Mouse (Mus musculus) E14TG2a.4 (cell line): ENCODE data around the gene Gpr35.
A peak's percentile ranks its signal among the peaks of the same experiment; 100 is the strongest.

Source experiments
- H3K27me3 ChIP-seq: 2 replicates; pipeline ENCODE4 v1.6.1; 2014; ENCODE audit warnings: low read length, control low read depth; ENCODE audit not compliant: insufficient read depth
- H3K36me3 ChIP-seq: 2 replicates; pipeline ENCODE4 v1.6.1; 2014; ENCODE audit warnings: low read length, control low read depth; ENCODE audit not compliant: insufficient read depth
- H3K4me1 ChIP-seq: replicated peaks from 2 replicates; pipeline ENCODE4 v1.6.1; 2014; ENCODE audit warnings: low read depth, low read length, control low read depth
- H3K4me3 ChIP-seq: replicated peaks from 2 replicates; pipeline ENCODE4 v1.5.1; 2014; ENCODE audit warnings: mild to moderate bottlenecking, low read length
- H3K9me3 ChIP-seq: 2 replicates; pipeline ENCODE4 v1.6.1; 2014; ENCODE audit warnings: low read length, control low read depth
- CTCF ChIP-seq: conservative IDR thresholded peaks from 2 replicates; pipeline ENCODE4 v1.5.1; 2014; ENCODE audit warnings: low read length
- NANOG ChIP-seq: IDR thresholded peaks from 2 replicates; pipeline ENCODE4 v1.6.1; 2014; ENCODE audit warnings: borderline replicate concordance, low read length, mixed read lengths
- POU5F1 ChIP-seq: IDR thresholded peaks from 2 replicates; pipeline ENCODE4 v1.6.1; 2014; ENCODE audit warnings: low read length, borderline replicate concordance

Gpr35 gene

GRCm38 (mm10) chr1:93014460-93014859, 63.8 kb downstream of the Gpr35 start:
- H3K9me3 ChIP-seq: no peaks in the 10 kb centered on the region
- H3K4me3 ChIP-seq: no peak overlapping the region
- H3K36me3 ChIP-seq: no peaks in the 10 kb centered on the region
- peaks cover 5% of the 10 kb centered on the region; the same call in 1 of the 2 replicates for H3K4me1 ChIP-seq
- H3K27me3 ChIP-seq: peaks cover 5% of the 10 kb centered on the region; the same call in 1 of the 2 replicates
- TF ChIP-seq NANOG: no peak
- TF ChIP-seq POU5F1: no peak
- TF ChIP-seq CTCF: peak; percentile 99

DNA sequence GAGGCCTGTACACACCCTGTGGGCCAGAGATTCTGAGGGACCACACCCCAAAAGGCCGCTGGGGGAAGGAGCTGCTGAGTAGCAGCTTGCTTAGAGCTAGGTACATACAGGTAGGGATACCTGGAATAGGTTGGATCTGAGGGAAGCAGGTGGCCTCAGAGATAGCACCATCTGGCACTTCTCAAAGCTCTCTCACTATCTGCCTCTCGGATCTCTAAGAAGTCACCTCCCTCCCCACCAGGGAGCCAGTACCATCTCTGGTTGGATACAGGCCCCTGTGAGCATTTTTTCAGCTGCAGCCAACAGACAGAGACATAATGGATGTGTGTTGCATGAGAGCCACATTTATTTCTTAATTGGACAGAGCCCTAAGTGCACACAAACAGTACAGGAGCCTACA, 64.5 kb downstream of the Gpr35 start:
- TF ChIP-seq NANOG (no peak), CTCF (no peak), POU5F1 (no peak)
- H3K27me3 ChIP-seq: peaks cover 8% of the 10 kb centered on the region
- no peaks in the 10 kb centered on the region for H3K36me3 ChIP-seq

GRCm38 (mm10) chr1:93018716-93019115, 68.1 kb downstream of the Gpr35 start:
- Histone ChIP-seq H3K4me3 (no peak overlapping the region), H3K9me3 (no peaks in the 10 kb centered on the region), H3K4me1 (peaks cover 4% of the 10 kb centered on the region; the same call in 1 of the 2 replicates), H3K36me3 (no peaks in the 10 kb centered on the region), H3K27me3 (peaks cover 36% of the 10 kb centered on the region)
- TF ChIP-seq POU5F1: no peak
- no peak for TF ChIP-seq CTCF
- TF ChIP-seq NANOG: no peak

More for the DNA sequence above, 64.5 kb downstream of the Gpr35 start:
- Histone ChIP-seq H3K4me3 (no peak overlapping the region), H3K4me1 (peaks cover 5% of the 10 kb centered on the region; the same call in 1 of the 2 replicates), H3K9me3 (no peaks in the 10 kb centered on the region)

- H3K9me3 ChIP-seq: no peaks in the 10 kb centered on the region
- no peak overlapping the region for H3K4me3 ChIP-seq
- H3K27me3 ChIP-seq: peaks cover 40% of the 10 kb centered on the region
- H3K4me1 ChIP-seq: peaks cover 4% of the 10 kb centered on the region; the same call in 1 of the 2 replicates
- no peaks in the 10 kb centered on the region for H3K36me3 ChIP-seq
- TF ChIP-seq POU5F1 (no peak), NANOG (no peak), CTCF (no peak)
These were observed 69.9 kb downstream of the Gpr35 start for GRCm38 (mm10) chr1:93020602-93021001.

DNA sequence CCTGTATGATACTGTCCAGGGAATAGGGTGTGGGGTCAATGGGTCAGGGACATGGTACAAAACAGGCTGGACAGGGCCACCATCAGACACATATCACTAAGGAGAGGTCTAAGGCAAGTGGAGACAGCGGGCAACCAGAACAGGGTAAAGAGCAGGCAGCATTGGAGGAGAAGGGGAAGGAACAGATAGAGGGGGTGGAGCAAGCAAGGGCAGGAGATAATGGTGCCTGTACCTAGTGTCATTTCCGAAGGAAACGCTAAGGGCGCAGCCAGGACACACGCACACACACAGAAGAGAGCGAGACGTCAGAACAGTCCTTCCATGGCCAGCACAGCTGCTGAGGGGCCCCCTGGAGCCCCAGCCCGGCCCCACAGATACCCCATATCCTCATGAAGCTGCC, 75.9 kb downstream of the Gpr35 start:
- Histone ChIP-seq H3K4me1 (peaks cover 4% of the 10 kb centered on the region; the same call in 1 of the 2 replicates), H3K9me3 (no peaks in the 10 kb centered on the region), H3K36me3 (no peaks in the 10 kb centered on the region), H3K27me3 (peaks cover 23% of the 10 kb centered on the region), H3K4me3 (no peak overlapping the region)
- TF ChIP-seq NANOG: no peak
- no peak for TF ChIP-seq POU5F1
- no peak for TF ChIP-seq CTCF

DNA sequence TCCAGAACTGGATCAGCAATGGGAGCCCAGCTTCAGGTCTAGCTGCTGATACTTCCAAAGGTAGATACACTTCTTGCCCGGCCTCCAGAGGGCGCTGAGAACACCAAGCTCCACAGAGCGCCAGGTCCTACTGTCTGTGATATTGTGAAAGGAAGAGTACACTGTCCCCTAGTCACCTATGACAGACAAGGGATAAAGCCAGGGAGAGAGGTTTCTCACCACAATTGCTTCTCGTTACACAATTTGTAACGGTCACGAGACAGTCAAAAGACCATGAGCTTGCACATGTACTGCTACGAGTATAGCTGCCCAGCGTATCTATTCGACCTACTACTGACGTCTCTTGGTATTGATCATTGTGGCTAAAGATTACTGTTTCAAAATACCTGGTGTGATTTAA, 78.7 kb downstream of the Gpr35 start:
- Histone ChIP-seq H3K9me3 (no peaks in the 10 kb centered on the region), H3K27me3 (peaks cover 15% of the 10 kb centered on the region; the same call in 1 of the 2 replicates), H3K4me3 (no peak overlapping the region), H3K4me1 (no peaks in the 10 kb centered on the region), H3K36me3 (no peaks in the 10 kb centered on the region)
- TF ChIP-seq NANOG (no peak), CTCF (no peak), POU5F1 (no peak)

GRCm38 (mm10) chr1:93030060-93030459, 79.4 kb downstream of the Gpr35 start:
- no peaks in the 10 kb centered on the region for H3K36me3 ChIP-seq
- no peak overlapping the region for H3K4me3 ChIP-seq
- no peaks in the 10 kb centered on the region for H3K9me3 ChIP-seq
- peaks cover 13% of the 10 kb centered on the region; the same call in 1 of the 2 replicates for H3K27me3 ChIP-seq
- TF ChIP-seq POU5F1 (no peak), NANOG (no peak), CTCF (no peak)
- no peaks in the 10 kb centered on the region for H3K4me1 ChIP-seq

DNA sequence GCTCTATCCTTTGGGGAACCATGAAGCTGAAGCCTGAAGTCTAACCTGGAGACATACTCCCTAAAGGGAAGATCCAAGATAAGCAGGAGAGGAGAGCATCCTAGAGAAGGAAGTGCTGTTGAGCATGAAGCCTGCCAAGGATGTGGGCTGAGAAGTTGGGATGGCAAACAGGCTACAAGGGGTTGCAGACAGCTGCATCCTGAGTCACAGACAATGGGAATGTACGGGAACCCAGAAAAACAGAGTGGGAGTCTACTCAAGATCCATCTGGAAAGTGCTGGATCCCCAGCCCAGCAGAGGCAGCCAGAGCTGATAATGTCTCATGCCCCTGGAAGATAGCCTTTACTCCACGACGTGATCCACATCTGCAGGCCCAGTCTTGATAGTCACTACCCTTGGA, 80.5 kb downstream of the Gpr35 start:
- Histone ChIP-seq H3K4me1 (no peaks in the 10 kb centered on the region), H3K4me3 (no peak overlapping the region), H3K36me3 (no peaks in the 10 kb centered on the region), H3K27me3 (peaks cover 13% of the 10 kb centered on the region; the same call in 1 of the 2 replicates), H3K9me3 (no peaks in the 10 kb centered on the region)
- TF ChIP-seq NANOG: no peak
- no peak for TF ChIP-seq CTCF
- no peak for TF ChIP-seq POU5F1

DNA sequence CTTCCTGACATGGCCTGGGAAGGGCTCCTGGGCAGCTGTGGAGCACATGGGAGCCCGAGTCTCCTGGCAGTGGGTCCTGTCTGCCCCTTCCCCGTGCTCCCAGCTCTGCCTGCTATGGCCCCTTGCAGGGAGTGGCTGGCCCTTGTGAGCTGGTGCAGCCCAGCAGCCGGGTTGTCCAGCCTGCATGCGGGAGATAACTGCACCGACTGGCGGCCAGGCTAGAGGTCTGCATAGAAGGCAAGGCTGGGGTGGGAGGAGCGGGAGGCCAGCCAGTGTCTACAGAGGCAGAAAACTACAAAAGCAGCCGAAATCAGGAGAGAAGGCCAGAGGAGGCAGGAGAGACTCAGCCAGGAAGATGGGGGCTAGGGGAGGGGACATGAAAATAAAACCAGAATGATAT, 83.3 kb downstream of the Gpr35 start:
- no peaks in the 10 kb centered on the region for H3K4me1 ChIP-seq
- H3K4me3 ChIP-seq: no peak overlapping the region
- 0 out of 2 replicates have a peak, but pooled peaks cover 3% of the 10 kb centered on the region for H3K9me3 ChIP-seq
- no peak for TF ChIP-seq NANOG
- no peak for TF ChIP-seq POU5F1
- no peak for TF ChIP-seq CTCF
- peaks cover 15% of the 10 kb centered on the region; the same call in 1 of the 2 replicates for H3K27me3 ChIP-seq
- H3K36me3 ChIP-seq: no peaks in the 10 kb centered on the region
